ENCODE assay signal across 13 mouse cellular contexts in genomic region chr10:99367757-99368156, GRCm38 (mm10).
DNase-seq lines count a peak whose midpoint lies in the region; ATAC-seq lines count a peak whose summit lies in the region.
"Had no signal": no experiment of that assay in that cellular context is flagged by ENCODE, and none has a peak within 500 bp of the region (broad histone marks: within the 10 kb centered on the region; RNA-seq: fewer than 3 reads in every experiment).

No protein-coding gene starts in this region.

- DNase-seq in heart, adult 11 months = peak; percentile 42
- no peak for DNase-seq in heart, postnatal 10 days
- peak; percentile 35 to 47 for DNase-seq in left cerebral cortex, adult 18-20 months (ENCODE audit: low spot score in 2 of 2)
- DNase-seq in left cerebral cortex, postnatal 4 days = no peak
- peak; percentile 34 to 64 for DNase-seq in frontal cortex, adult 2 months (ENCODE audit: extremely low spot score in 1 of 2, low spot score in 1 of 2)
- DNase-seq in right cerebral cortex, postnatal 10 days (ENCODE audit: low spot score in 2 of 2) = peak; percentile 68 to 83
- no peak for DNase-seq in adrenal gland, postnatal 10 days
- DNase-seq: adrenal gland, postnatal 25 days; cerebellum, adult 11 months; gastrocnemius, postnatal 10 days; lung, embryonic 14.5 days; thymus, adult 2 months had no signal

- ATAC-seq in megakaryocyte progenitor cell, adult 5-6 weeks (replicated peaks; ENCODE audit: poor library complexity) = no peak

- intact Hi-C loops in heart, postnatal 10 days (cut with DNase I) = no loop called here
- intact Hi-C loops in left cerebral cortex, postnatal 4 days (cut with DNase I) = no loop called here

Comparison
In these comparisons a context has a peak if more than half of its experiments do, and no peak if none do; other contexts are left out.
1. DNase-seq: peak in heart, adult 11 months (single experiment), left cerebral cortex, adult 18-20 months (2 of 2), frontal cortex, adult 2 months (2 of 2) and right cerebral cortex, postnatal 10 days (2 of 2); none in heart, postnatal 10 days (0 of 2), left cerebral cortex, postnatal 4 days (single experiment) and adrenal gland, postnatal 10 days (single experiment).